Mouse (Mus musculus) kidney, embryonic 16.5 days (tissue): ENCODE measurements around the gene Stil. TPM values are rescaled to one million over a fixed set of nuclear protein-coding genes. Genes with fewer than 3 reads are reported as not detected.

ENCODE experiments used
- ATAC-seq: fragments of 200-750 bp; cut with Nextera tagmentation; 2 replicates; pipeline ENCODE4 v1.8.0; 2017; ENCODE audit warnings: moderate TSS enrichment; ENCODE audit not compliant: low FRiP score, low TSS enrichment
- H3K27ac ChIP-seq: fragments of 300-500 bp; sonication (generic); 2 replicates; pipeline ENCODE4 v1.5.1; 2014; ENCODE audit warnings: low read length
- H3K27me3 ChIP-seq: fragments of 300-500 bp; sonication (generic); 2 replicates; pipeline ENCODE4 v1.6.1; 2014; ENCODE audit warnings: low read length, control low read depth, mixed read lengths; ENCODE audit not compliant: insufficient read depth
- H3K36me3 ChIP-seq: fragments of 300-500 bp; sonication (generic); 2 replicates; pipeline ENCODE4 v1.6.1; 2014; ENCODE audit warnings: low read length, control low read depth, mixed read lengths; ENCODE audit not compliant: insufficient read depth
- H3K4me1 ChIP-seq: fragments of 300-500 bp; sonication (generic); 2 replicates; pipeline ENCODE4 v1.6.1; 2014; ENCODE audit warnings: low read length, control low read depth, mixed read lengths; ENCODE audit not compliant: insufficient read depth
- H3K4me2 ChIP-seq: fragments of 300-500 bp; sonication (generic); replicated peaks from 2 replicates; pipeline ENCODE4 v1.6.1; 2014; ENCODE audit warnings: low read depth, low read length
- H3K4me3 ChIP-seq: fragments of 300-500 bp; sonication (generic); 2 replicates; pipeline ENCODE4 v1.5.1; 2014; ENCODE audit warnings: mild to moderate bottlenecking, low read length
- H3K9ac ChIP-seq: fragments of 300-500 bp; sonication (generic); replicated peaks from 2 replicates; pipeline ENCODE4 v1.6.1; 2014; ENCODE audit warnings: low read length
- H3K9me3 ChIP-seq: fragments of 300-500 bp; sonication (generic); 2 replicates; pipeline ENCODE4 v1.6.1; 2016; ENCODE audit warnings: low read length, control low read depth
- WGBS: fragments of 180-500 bp; shearing (Covaris S2); extraction: QIAGEN DNeasy Blood & Tissue Kit; methylation state at CpG from one replicate; pipeline ENCODE4 v1.1.7; 2014; 5-methylcytosine and 5-hydroxymethylcytosine counted together
- polyA plus RNA-seq: library from polyadenylated mRNA; unstranded; fragments of >200 nt; fragmentation: Nextera tagmentation; extraction: Ambion mirVana; gene quantifications from 2 replicates; pipeline ENCODE4 v1.2.1, GENCODE M21; 2015

The Stil gene
- polyA plus RNA-seq, 1 experiment from 2014 or later, result 12.0 TPM

GRCm38 (mm10) chr4:114983020-114983419, 16.9 kb upstream of the Stil start:
- H3K27ac ChIP-seq, result no peak overlapping the region
- no peaks in the 10 kb centered on the region for H3K9me3 ChIP-seq
- H3K4me3 ChIP-seq, result no peak overlapping the region
- H3K4me1 ChIP-seq, result peaks cover 11% of the 10 kb centered on the region
- H3K27me3 ChIP-seq, result no peaks in the 10 kb centered on the region
- no peak overlapping the region for H3K9ac ChIP-seq
- no peak for ATAC-seq
- WGBS, result 89% methylated on average over 1 of the region's 1 CpGs
- H3K36me3 ChIP-seq, result no peaks in the 10 kb centered on the region
- H3K4me2 ChIP-seq, result no peak overlapping the region

- Histone ChIP-seq H3K9me3 (no peaks in the 10 kb centered on the region), H3K4me1 (peaks cover 11% of the 10 kb centered on the region), H3K4me3 (peak overlapping the region; percentile 77), H3K9ac (peak overlapping the region; percentile 91), H3K4me2 (peak overlapping the region; percentile 73), H3K27me3 (no peaks in the 10 kb centered on the region), H3K27ac (peak overlapping the region; percentile 99), H3K36me3 (no peaks in the 10 kb centered on the region)
- ATAC-seq, result peak; percentile 52
- under 1% methylated on average over 8 of the region's 8 CpGs for WGBS
Observed at GRCm38 (mm10) chr4:114986211-114986590, 13.8 kb upstream of the Stil start.

GRCm38 (mm10) chr4:114986591-114987432, 13.1 kb upstream of the Stil start, which contains the start of gene Cmpk1:
TSS of gene Cmpk1 (minus strand) at chr4:114987241.
- Histone ChIP-seq H3K27ac (peak within 1 kb of the TSS; percentile 99), H3K4me1 (peaks cover 11% of the 10 kb centered on the region), H3K36me3 (no peaks in the 10 kb centered on the region), H3K27me3 (0 out of 2 replicates have a peak, but pooled peaks cover 3% of the 10 kb centered on the region), H3K9me3 (no peaks in the 10 kb centered on the region), H3K4me3 (peak within 1 kb of the TSS; percentile 77), H3K9ac (peak within 1 kb of the TSS; percentile 91), H3K4me2 (peak within 1 kb of the TSS; percentile 73)
- ATAC-seq, result peak; percentile 98
- WGBS, result under 1% methylated on average over 73 of the region's 93 CpGs

GRCm38 (mm10) chr4:114994218-114994617, 5.7 kb upstream of the Stil start:
- H3K9me3 ChIP-seq, result peaks cover 3% of the 10 kb centered on the region; the same call in 1 of the 2 replicates
- 0 out of 2 replicates have a peak, but pooled peaks cover 4% of the 10 kb centered on the region for H3K27me3 ChIP-seq
- H3K9ac ChIP-seq, result no peak overlapping the region
- no peak overlapping the region for H3K27ac ChIP-seq
- 0 out of 2 replicates have a peak, but pooled peaks cover 2% of the 10 kb centered on the region for H3K4me1 ChIP-seq
- H3K36me3 ChIP-seq, result no peaks in the 10 kb centered on the region
- H3K4me2 ChIP-seq, result no peak overlapping the region
- WGBS, result 91% methylated on average over 3 of the region's 3 CpGs
- no peak for ATAC-seq
- H3K4me3 ChIP-seq, result no peak overlapping the region

- Histone ChIP-seq H3K27me3 (no peaks in the 10 kb centered on the region), H3K9me3 (peaks cover 3% of the 10 kb centered on the region; the same call in 1 of the 2 replicates), H3K27ac (no peak overlapping the region), H3K4me3 (no peak overlapping the region), H3K4me2 (no peak overlapping the region), H3K4me1 (peaks cover 15% of the 10 kb centered on the region), H3K9ac (no peak overlapping the region), H3K36me3 (no peaks in the 10 kb centered on the region)
- ATAC-seq, result no peak
- 59% methylated on average over 3 of the region's 3 CpGs for WGBS
Observed at GRCm38 (mm10) chr4:114997051-114997450, 2.9 kb upstream of the Stil start.

- H3K4me1 ChIP-seq, result peaks cover 17% of the 10 kb centered on the region
- no peaks in the 10 kb centered on the region for H3K27me3 ChIP-seq
- peak overlapping the region; percentile 82 for H3K4me3 ChIP-seq
- peaks cover 8% of the 10 kb centered on the region for H3K36me3 ChIP-seq
- H3K4me2 ChIP-seq, result peak overlapping the region; percentile 75
- peaks cover 3% of the 10 kb centered on the region; the same call in 1 of the 2 replicates for H3K9me3 ChIP-seq
- peak; percentile 39 for ATAC-seq
- peak overlapping the region; percentile 87 for H3K9ac ChIP-seq
- peak overlapping the region; percentile 98 for H3K27ac ChIP-seq
- WGBS, result 8% methylated on average over 9 of the region's 9 CpGs
Observed at GRCm38 (mm10) chr4:114999445-114999772, 550 bp upstream of the Stil start.

- Histone ChIP-seq H3K4me3 (peak overlapping the region; percentile 82), H3K9me3 (peaks cover 3% of the 10 kb centered on the region; the same call in 1 of the 2 replicates), H3K4me2 (peak overlapping the region; percentile 75), H3K4me1 (peaks cover 17% of the 10 kb centered on the region), H3K27me3 (no peaks in the 10 kb centered on the region), H3K27ac (peak overlapping the region; percentile 84), H3K9ac (peak overlapping the region; percentile 86), H3K36me3 (peaks cover 12% of the 10 kb centered on the region)
- WGBS, result under 1% methylated on average over 8 of the region's 8 CpGs
- peak; percentile 49 for ATAC-seq
Observed at GRCm38 (mm10) chr4:115000429-115000795, 453 bp downstream of the Stil start.

GRCm38 (mm10) chr4:115014276-115014675, 14.3 kb downstream of the Stil start:
- no peak overlapping the region for H3K4me2 ChIP-seq
- no peak overlapping the region for H3K4me3 ChIP-seq
- WGBS, result 95% methylated on average over 3 of the region's 3 CpGs
- H3K9ac ChIP-seq, result no peak overlapping the region
- no peak for ATAC-seq
- no peaks in the 10 kb centered on the region for H3K9me3 ChIP-seq
- H3K4me1 ChIP-seq, result no peaks in the 10 kb centered on the region
- no peaks in the 10 kb centered on the region for H3K27me3 ChIP-seq
- peaks cover 35% of the 10 kb centered on the region for H3K36me3 ChIP-seq
- H3K27ac ChIP-seq, result no peak overlapping the region

GRCm38 (mm10) chr4:115019997-115020396, 20.0 kb downstream of the Stil start:
- Histone ChIP-seq H3K4me2 (no peak overlapping the region), H3K27me3 (no peaks in the 10 kb centered on the region), H3K4me1 (no peaks in the 10 kb centered on the region), H3K9me3 (no peaks in the 10 kb centered on the region), H3K4me3 (no peak overlapping the region), H3K36me3 (peaks cover 37% of the 10 kb centered on the region), H3K9ac (no peak overlapping the region), H3K27ac (no peak overlapping the region)
- ATAC-seq, result no peak
- WGBS, result 90% methylated on average over 3 of the region's 3 CpGs

GRCm38 (mm10) chr4:115035043-115035442, 35.1 kb downstream of the Stil start:
- peaks cover 21% of the 10 kb centered on the region for H3K36me3 ChIP-seq
- no peaks in the 10 kb centered on the region for H3K4me1 ChIP-seq
- H3K9ac ChIP-seq, result no peak overlapping the region
- H3K27ac ChIP-seq, result no peak overlapping the region
- H3K9me3 ChIP-seq, result no peaks in the 10 kb centered on the region
- H3K4me2 ChIP-seq, result no peak overlapping the region
- H3K27me3 ChIP-seq, result no peaks in the 10 kb centered on the region
- ATAC-seq, result no peak
- no peak overlapping the region for H3K4me3 ChIP-seq
- 82% methylated on average over 6 of the region's 6 CpGs for WGBS
